Mouse (Mus musculus) megakaryocyte, embryonic 14.5 days (primary cell): ENCODE measurements around the gene Ctnna3.

ENCODE experiments used
- FLI1 ChIP-seq: IDR thresholded peaks from 2 replicates; pipeline ENCODE4 v1.6.1; 2012; ENCODE audit warnings: low read length, inconsistent platforms, mixed read lengths
- GATA1 ChIP-seq: IDR thresholded peaks from 3 replicates; pipeline ENCODE4 v1.6.1; 2012; ENCODE audit warnings: mixed read lengths, low read length, inconsistent platforms, borderline replicate concordance

DNA sequence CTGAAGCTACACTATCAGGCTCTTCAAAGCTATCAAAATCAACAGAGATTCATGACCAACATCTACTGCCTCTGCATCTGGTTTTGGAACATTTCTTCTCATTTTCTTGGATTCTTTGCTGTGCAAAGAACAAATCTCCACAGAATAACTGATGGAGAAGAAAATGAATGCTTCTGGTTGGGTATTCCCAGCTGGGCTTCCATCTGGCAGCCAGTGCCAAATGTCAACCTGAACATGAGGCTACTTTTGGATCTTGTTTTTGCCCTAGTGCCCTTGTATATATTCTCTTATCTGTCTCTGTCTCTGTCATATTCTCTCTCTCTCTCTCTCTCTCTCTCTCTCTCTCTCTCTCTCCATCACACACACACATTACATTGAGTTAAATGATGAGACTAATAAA lies 601.0 kb downstream of the Ctnna3 start:
- TF ChIP-seq GATA1 (no peak), FLI1 (no peak)
